Mouse (Mus musculus) liver, postnatal 0 days (tissue): ENCODE results near the gene Arl9. TPM values are rescaled to one million over a fixed set of nuclear protein-coding genes. Genes with fewer than 3 reads are reported as not detected.

Experiments
- ATAC-seq: fragments of 200-750 bp; cut with Nextera tagmentation; 2 replicates; pipeline ENCODE4 v1.8.0; 2017; ENCODE audit warnings: mild to moderate bottlenecking, moderate library complexity
- DNase-seq: peaks from one replicate; pipeline ENCODE4 v3.0.0-alpha.2; 2016
- H3K27ac ChIP-seq: fragments of 300-500 bp; sonication (generic); 2 replicates; pipeline ENCODE4 v1.5.1; 2014; ENCODE audit warnings: antibody characterized with exemption, moderate library complexity, mild to moderate bottlenecking, low read depth
- H3K27me3 ChIP-seq: fragments of 300-500 bp; sonication (generic); 2 replicates; pipeline ENCODE4 v1.6.1; 2014; ENCODE audit warnings: low read length, control low read depth, mixed read lengths; ENCODE audit not compliant: insufficient read depth
- H3K36me3 ChIP-seq: fragments of 300-500 bp; sonication (generic); replicated peaks from 2 replicates; pipeline ENCODE4 v1.6.1; 2014; ENCODE audit warnings: mild to moderate bottlenecking, control low read depth, low read length, moderate library complexity, mixed read lengths; ENCODE audit not compliant: insufficient read depth
- H3K4me1 ChIP-seq: fragments of 300-500 bp; sonication (generic); 2 replicates; pipeline ENCODE4 v1.6.1; 2014; ENCODE audit warnings: antibody characterized with exemption, mild to moderate bottlenecking, control low read depth; ENCODE audit not compliant: insufficient read depth
- H3K4me2 ChIP-seq: fragments of 300-500 bp; sonication (generic); 2 replicates; pipeline ENCODE4 v1.6.1; 2014; ENCODE audit warnings: low read depth, mild to moderate bottlenecking, low read length, moderate library complexity, mixed read lengths
- H3K4me3 ChIP-seq: fragments of 300-500 bp; sonication (generic); 2 replicates; pipeline ENCODE4 v1.5.1; 2014; ENCODE audit warnings: low read depth, low read length
- H3K9ac ChIP-seq: fragments of 300-500 bp; sonication (generic); replicated peaks from 2 replicates; pipeline ENCODE4 v1.6.1; 2014; ENCODE audit warnings: mild to moderate bottlenecking, moderate library complexity
- H3K9me3 ChIP-seq: fragments of 300-500 bp; sonication (generic); 2 replicates; pipeline ENCODE4 v1.6.1; 2016; ENCODE audit warnings: mild to moderate bottlenecking, control low read depth, low read length, mixed read lengths
- CTCF ChIP-seq: sonication (generic); IDR thresholded peaks from 2 replicates; pipeline ENCODE4 v1.5.1; 2016; ENCODE audit warnings: antibody characterized with exemption, low read depth
- EP300 ChIP-seq: IDR thresholded peaks from 2 replicates; pipeline ENCODE4 v1.6.1; 2016; ENCODE audit warnings: antibody characterized with exemption, low read depth, mild to moderate bottlenecking
- WGBS: fragments of 180-500 bp; shearing (Covaris S2); extraction: QIAGEN DNeasy Blood & Tissue Kit; methylation state at CpG from one replicate; pipeline ENCODE4 v1.1.7; 2014; ENCODE audit not compliant: insufficient replicate concordance; 5-methylcytosine and 5-hydroxymethylcytosine counted together
- polyA plus RNA-seq: library from polyadenylated mRNA; unstranded; fragments of >200 nt; fragmentation: Nextera tagmentation; extraction: Ambion mirVana; gene quantifications from 2 replicates; pipeline ENCODE4 v1.2.1, GENCODE M21; 2015

Arl9 gene
- polyA plus RNA-seq, 1 experiment from 2014 or later, result 0.22 TPM

- no peak overlapping the region for H3K27ac ChIP-seq
- TF ChIP-seq CTCF (peak; percentile 6; the same call in 1 of the 2 replicates), EP300 (no peak)
- H3K9ac ChIP-seq, result no peak overlapping the region
- H3K4me2 ChIP-seq, result no peak overlapping the region; the same call in 1 of the 2 replicates
- H3K9me3 ChIP-seq, result no peaks in the 10 kb centered on the region
- H3K4me3 ChIP-seq, result no peak overlapping the region
- no peaks in the 10 kb centered on the region for H3K27me3 ChIP-seq
- peaks cover 3% of the 10 kb centered on the region; the same call in 1 of the 2 replicates for H3K4me1 ChIP-seq
- 73% methylated on average over 10 of the region's 10 CpGs for WGBS
- no peaks in the 10 kb centered on the region for H3K36me3 ChIP-seq
- DNase-seq, result no peak
- no peak for ATAC-seq
These were observed 34.6 kb downstream of the Arl9 start for GRCm38 (mm10) chr5:77038451-77038850.

GRCm38 (mm10) chr5:77039391-77039790, 35.5 kb downstream of the Arl9 start:
- Histone ChIP-seq H3K27ac (no peak overlapping the region), H3K36me3 (no peaks in the 10 kb centered on the region), H3K9me3 (no peaks in the 10 kb centered on the region), H3K4me1 (peaks cover 3% of the 10 kb centered on the region; the same call in 1 of the 2 replicates), H3K4me2 (no peak overlapping the region), H3K9ac (no peak overlapping the region), H3K27me3 (no peaks in the 10 kb centered on the region), H3K4me3 (no peak overlapping the region)
- ATAC-seq, result no peak
- TF ChIP-seq CTCF, result no peak
- peak; percentile 31; the same call in 1 of the 2 replicates for TF ChIP-seq EP300
- DNase-seq, result no peak

- ATAC-seq, result no peak
- TF ChIP-seq EP300 (no peak), CTCF (no peak)
- peaks cover 3% of the 10 kb centered on the region; the same call in 1 of the 2 replicates for H3K4me1 ChIP-seq
- H3K27me3 ChIP-seq, result no peaks in the 10 kb centered on the region
- no peak overlapping the region for H3K9ac ChIP-seq
- H3K4me3 ChIP-seq, result no peak overlapping the region
- DNase-seq, result no peak
- WGBS, result 44% methylated on average over 5 of the region's 5 CpGs
- no peak overlapping the region for H3K4me2 ChIP-seq
- H3K9me3 ChIP-seq, result no peaks in the 10 kb centered on the region
- no peaks in the 10 kb centered on the region for H3K36me3 ChIP-seq
- no peak overlapping the region for H3K27ac ChIP-seq
These were observed 40.5 kb downstream of the Arl9 start for GRCm38 (mm10) chr5:77044362-77044761.

- H3K27me3 ChIP-seq, result no peaks in the 10 kb centered on the region
- no peaks in the 10 kb centered on the region for H3K36me3 ChIP-seq
- ATAC-seq (no peak), DNase-seq (no peak)
- H3K4me1 ChIP-seq, result no peaks in the 10 kb centered on the region
- no peak overlapping the region for H3K9ac ChIP-seq
- TF ChIP-seq CTCF (no peak), EP300 (no peak)
- H3K4me3 ChIP-seq, result no peak overlapping the region
- H3K9me3 ChIP-seq, result no peaks in the 10 kb centered on the region
- H3K4me2 ChIP-seq, result no peak overlapping the region
- 87% methylated on average over 5 of the region's 5 CpGs for WGBS
- H3K27ac ChIP-seq, result no peak overlapping the region
These were observed 48.8 kb downstream of the Arl9 start for GRCm38 (mm10) chr5:77052616-77053015.

GRCm38 (mm10) chr5:77056881-77057440, 53.1 kb downstream of the Arl9 start:
- no peak overlapping the region for H3K27ac ChIP-seq
- no peaks in the 10 kb centered on the region for H3K36me3 ChIP-seq
- no peaks in the 10 kb centered on the region for H3K4me1 ChIP-seq
- no peak overlapping the region for H3K9ac ChIP-seq
- H3K9me3 ChIP-seq, result no peaks in the 10 kb centered on the region
- no peak overlapping the region for H3K4me2 ChIP-seq
- ATAC-seq (no peak), DNase-seq (no peak)
- TF ChIP-seq CTCF (no peak), EP300 (no peak)
- no peak overlapping the region for H3K4me3 ChIP-seq
- 79% methylated on average over 12 of the region's 12 CpGs for WGBS
- H3K27me3 ChIP-seq, result no peaks in the 10 kb centered on the region

Other genes with a start within 250 kb of the Arl9 start
- gene Aasdh, start 98.5 kb upstream of the Arl9 start, polyA plus RNA-seq, result 5.1 and 5.3 TPM in 2 replicates
- 95.3 and 111 TPM in 2 replicates for gene Paics, start 52.7 kb upstream of the Arl9 start, polyA plus RNA-seq
- 14.9 and 17.6 TPM in 2 replicates for gene Ppat, start 52.5 kb upstream of the Arl9 start, polyA plus RNA-seq
- 34.4 TPM in 2 replicates for gene Srp72, start 29.4 kb upstream of the Arl9 start, polyA plus RNA-seq
- gene Thegl, start 12.0 kb downstream of the Arl9 start, polyA plus RNA-seq, result 0.19 and 0.20 TPM in 2 replicates
- 0.78 and 0.95 TPM in 2 replicates for gene Hopx, start 111.1 kb downstream of the Arl9 start, polyA plus RNA-seq
- not detected in 2 replicates for gene Spink2, start 207.4 kb downstream of the Arl9 start, polyA plus RNA-seq